Mouse (Mus musculus): ENCODE measurements around the gene Vps33b. TPM values are rescaled to one million over a fixed set of nuclear protein-coding genes. Genes with fewer than 3 reads are reported as not detected.

Vps33b gene
- polyA plus RNA-seq, 1 experiment from 2014 or later = 15.5 TPM

GRCm38 (mm10) chr7:80281646-80282045 lies 12.2 kb downstream of the Vps33b start:
- Histone ChIP-seq H3K4me3 (ENCODE audit: low read length) (no peak overlapping the region), H3K4me2 (replicated peaks; ENCODE audit: low read depth, low read length) (no peak overlapping the region), H3K36me3 (ENCODE audit: control insufficient read depth, insufficient read depth, low read length) (peaks cover 64% of the 10 kb centered on the region), H3K9ac (ENCODE audit: low read depth, low read length) (no peak overlapping the region), H3K9me3 (ENCODE audit: control insufficient read depth, low read length) (no peaks in the 10 kb centered on the region), H3K27ac (ENCODE audit: low read depth, low read length) (no peak overlapping the region), H3K27me3 (ENCODE audit: control insufficient read depth, insufficient read depth, low read length) (no peaks in the 10 kb centered on the region), H3K4me1 (ENCODE audit: control insufficient read depth, insufficient read depth, low read length) (no peaks in the 10 kb centered on the region)
- ATAC-seq (ENCODE audit: low FRiP score, low TSS enrichment) = no peak
- 92% methylated on average over 3 of the region's 3 CpGs for WGBS

DNA sequence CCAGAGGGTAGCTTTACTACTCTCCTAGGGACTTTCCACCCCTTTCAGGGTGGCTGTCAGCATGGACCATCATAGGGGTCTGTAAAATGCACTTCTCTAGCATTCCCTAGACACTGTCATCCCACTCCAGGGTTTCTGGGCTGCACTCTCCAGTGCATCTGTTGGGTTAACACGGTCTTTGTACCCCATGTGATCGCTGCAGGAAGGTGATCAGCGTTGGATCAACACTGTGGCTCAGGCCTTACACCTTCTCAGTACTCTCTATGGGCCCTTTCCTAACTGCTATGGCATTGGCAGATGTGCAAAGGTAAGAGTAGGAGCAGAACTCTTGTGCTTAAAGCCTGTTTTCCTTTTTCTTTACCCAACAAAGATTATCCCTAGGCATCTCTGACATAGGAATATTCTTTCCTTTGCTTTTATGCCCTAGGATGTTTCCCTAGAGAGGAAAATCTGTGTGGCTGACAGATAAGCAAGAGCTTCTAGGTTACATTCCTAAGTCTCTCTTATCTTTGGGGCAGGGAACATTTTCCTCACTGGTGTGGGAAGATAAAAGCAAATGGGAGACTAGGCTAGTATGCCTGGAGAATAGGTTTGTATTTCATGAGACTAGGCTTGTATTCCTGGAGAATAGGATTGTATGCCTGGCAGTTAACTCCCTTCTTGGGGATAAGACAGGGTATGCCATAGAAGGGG lies 13.9 kb downstream of the Vps33b start:
- Histone ChIP-seq H3K36me3 (ENCODE audit: control insufficient read depth, insufficient read depth, low read length) (peaks cover 67% of the 10 kb centered on the region), H3K4me1 (ENCODE audit: control insufficient read depth, insufficient read depth, low read length) (no peaks in the 10 kb centered on the region), H3K27me3 (ENCODE audit: control insufficient read depth, insufficient read depth, low read length) (no peaks in the 10 kb centered on the region), H3K4me2 (replicated peaks; ENCODE audit: low read depth, low read length) (no peak overlapping the region), H3K27ac (ENCODE audit: low read depth, low read length) (no peak overlapping the region), H3K4me3 (ENCODE audit: low read length) (no peak overlapping the region), H3K9me3 (ENCODE audit: control insufficient read depth, low read length) (no peaks in the 10 kb centered on the region), H3K9ac (ENCODE audit: low read depth, low read length) (no peak overlapping the region)
- WGBS = 88% methylated on average over 3 of the region's 3 CpGs
- no peak for ATAC-seq (ENCODE audit: low FRiP score, low TSS enrichment)

DNA sequence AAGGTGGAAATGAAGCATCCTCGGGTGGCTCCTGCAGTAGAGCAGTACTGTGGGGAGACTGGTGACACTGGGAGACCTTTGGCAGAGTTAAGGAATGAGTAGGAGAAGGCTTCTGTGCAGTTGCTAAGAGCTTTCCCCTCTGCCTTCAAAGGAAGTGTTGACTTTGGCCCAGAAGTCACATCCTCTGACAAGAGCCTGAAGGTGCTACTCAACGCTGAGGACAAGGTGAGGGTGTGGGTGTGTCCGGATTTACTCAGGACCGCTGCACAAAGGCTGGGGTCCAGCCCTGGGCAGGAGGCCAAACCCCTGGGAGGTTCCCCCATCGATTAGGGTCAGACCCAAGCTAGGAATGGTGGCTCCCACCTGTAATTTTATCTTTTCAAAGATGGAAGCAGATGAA lies 14.9 kb downstream of the Vps33b start:
- no peak for ATAC-seq (ENCODE audit: low FRiP score, low TSS enrichment)
- Histone ChIP-seq H3K9me3 (ENCODE audit: control insufficient read depth, low read length) (no peaks in the 10 kb centered on the region), H3K4me2 (replicated peaks; ENCODE audit: low read depth, low read length) (no peak overlapping the region), H3K4me3 (ENCODE audit: low read length) (no peak overlapping the region), H3K36me3 (ENCODE audit: control insufficient read depth, insufficient read depth, low read length) (peaks cover 61% of the 10 kb centered on the region), H3K27me3 (ENCODE audit: control insufficient read depth, insufficient read depth, low read length) (no peaks in the 10 kb centered on the region), H3K27ac (ENCODE audit: low read depth, low read length) (no peak overlapping the region), H3K9ac (ENCODE audit: low read depth, low read length) (no peak overlapping the region), H3K4me1 (ENCODE audit: control insufficient read depth, insufficient read depth, low read length) (no peaks in the 10 kb centered on the region)
- WGBS = 86% methylated on average over 5 of the region's 5 CpGs

DNA sequence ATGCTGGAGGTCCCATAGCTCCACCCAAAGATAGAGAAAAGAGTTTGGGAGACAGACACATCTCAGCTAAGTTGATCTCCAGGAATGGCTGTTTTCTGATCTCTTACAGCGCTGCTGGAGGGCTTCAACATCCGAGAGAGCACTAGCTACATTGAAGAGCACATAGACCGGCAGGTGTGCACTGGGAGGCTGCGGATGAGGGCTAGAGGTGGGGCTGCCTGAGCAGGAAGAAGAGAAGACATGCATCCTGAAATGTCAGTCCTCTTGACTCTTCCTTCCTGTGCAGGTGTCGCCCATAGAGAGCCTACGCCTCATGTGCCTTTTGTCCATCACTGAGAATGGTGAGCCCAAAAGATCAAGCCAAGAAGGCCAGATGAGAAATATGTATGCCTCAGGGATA lies 16.3 kb downstream of the Vps33b start:
- WGBS = 93% methylated on average over 6 of the region's 6 CpGs
- Histone ChIP-seq H3K4me2 (replicated peaks; ENCODE audit: low read depth, low read length) (no peak overlapping the region), H3K9ac (ENCODE audit: low read depth, low read length) (no peak overlapping the region), H3K36me3 (ENCODE audit: control insufficient read depth, insufficient read depth, low read length) (peaks cover 57% of the 10 kb centered on the region), H3K4me1 (ENCODE audit: control insufficient read depth, insufficient read depth, low read length) (no peaks in the 10 kb centered on the region), H3K27me3 (ENCODE audit: control insufficient read depth, insufficient read depth, low read length) (no peaks in the 10 kb centered on the region), H3K4me3 (ENCODE audit: low read length) (no peak overlapping the region), H3K27ac (ENCODE audit: low read depth, low read length) (no peak overlapping the region), H3K9me3 (ENCODE audit: control insufficient read depth, low read length) (no peaks in the 10 kb centered on the region)
- ATAC-seq (ENCODE audit: low FRiP score, low TSS enrichment) = no peak

GRCm38 (mm10) chr7:80287736-80288135 lies 18.3 kb downstream of the Vps33b start:
- Histone ChIP-seq H3K4me2 (replicated peaks; ENCODE audit: low read depth, low read length) (no peak overlapping the region), H3K9ac (ENCODE audit: low read depth, low read length) (no peak overlapping the region), H3K27me3 (ENCODE audit: control insufficient read depth, insufficient read depth, low read length) (no peaks in the 10 kb centered on the region), H3K9me3 (ENCODE audit: control insufficient read depth, low read length) (no peaks in the 10 kb centered on the region), H3K4me1 (ENCODE audit: control insufficient read depth, insufficient read depth, low read length) (no peaks in the 10 kb centered on the region), H3K36me3 (ENCODE audit: control insufficient read depth, insufficient read depth, low read length) (peaks cover 57% of the 10 kb centered on the region), H3K27ac (ENCODE audit: low read depth, low read length) (no peak overlapping the region), H3K4me3 (ENCODE audit: low read length) (no peak overlapping the region)
- WGBS = 80% methylated on average over 10 of the region's 10 CpGs
- ATAC-seq (ENCODE audit: low FRiP score, low TSS enrichment) = no peak

DNA sequence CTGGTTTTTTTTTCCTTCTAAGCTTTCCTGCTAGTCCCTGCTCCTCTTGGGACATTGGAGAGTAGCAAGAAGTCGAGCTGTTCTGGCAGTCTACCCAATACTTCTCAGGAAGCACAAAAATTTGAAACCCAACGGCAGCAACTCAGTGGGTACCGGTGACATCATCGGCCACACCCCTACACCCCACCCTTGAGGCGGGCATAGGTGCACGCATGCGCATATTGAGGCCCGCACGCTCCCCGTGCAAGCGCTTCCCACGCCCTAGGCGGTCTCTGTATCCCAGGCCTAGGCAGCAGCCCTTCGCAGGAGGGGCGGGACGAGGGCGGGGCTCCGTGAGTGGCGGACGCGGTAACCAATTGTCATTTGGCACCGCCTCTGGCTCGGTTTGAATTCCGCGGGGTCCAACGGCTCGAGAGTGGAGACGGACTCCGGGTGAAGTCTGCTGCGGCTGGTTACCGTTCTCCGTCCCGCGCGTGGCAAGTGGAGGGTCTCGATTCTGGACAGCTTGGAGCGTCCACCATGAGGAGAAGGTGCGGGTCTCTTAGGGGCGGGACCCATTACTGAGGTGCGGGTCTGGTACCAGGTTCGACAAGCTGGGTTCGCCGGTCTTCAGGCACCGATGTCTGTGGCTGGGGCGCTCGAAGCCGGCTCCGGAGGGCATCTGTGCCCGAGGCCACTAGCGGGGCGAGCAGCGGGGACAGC lies 24.8 kb downstream of the Vps33b start, which contains the start of gene Prc1:
Gene Prc1, plus strand, starts transcription at position 389 of the 702 bp plus-strand sequence.
- Histone ChIP-seq H3K27me3 (ENCODE audit: control insufficient read depth, insufficient read depth, low read length) (no peaks in the 10 kb centered on the region), H3K9me3 (ENCODE audit: control insufficient read depth, low read length) (no peaks in the 10 kb centered on the region), H3K4me1 (ENCODE audit: control insufficient read depth, insufficient read depth, low read length) (peaks cover 7% of the 10 kb centered on the region; the same call in 1 of the 2 replicates), H3K9ac (ENCODE audit: low read depth, low read length) (peak within 1 kb of the TSS; percentile 77), H3K27ac (ENCODE audit: low read depth, low read length) (peak within 1 kb of the TSS; percentile 76), H3K4me2 (replicated peaks; ENCODE audit: low read depth, low read length) (peak within 1 kb of the TSS; percentile 48), H3K4me3 (ENCODE audit: low read length) (peak within 1 kb of the TSS; percentile 95), H3K36me3 (ENCODE audit: control insufficient read depth, insufficient read depth, low read length) (peaks cover 12% of the 10 kb centered on the region)
- WGBS = under 1% methylated on average over 52 of the region's 52 CpGs
- peak; percentile 100 for ATAC-seq (ENCODE audit: low FRiP score, low TSS enrichment)

GRCm38 (mm10) chr7:80294764-80295648 lies 25.6 kb downstream of the Vps33b start:
- Histone ChIP-seq H3K9me3 (ENCODE audit: control insufficient read depth, low read length) (no peaks in the 10 kb centered on the region), H3K36me3 (ENCODE audit: control insufficient read depth, insufficient read depth, low read length) (peaks cover 14% of the 10 kb centered on the region), H3K4me2 (replicated peaks; ENCODE audit: low read depth, low read length) (peak overlapping the region; percentile 48), H3K9ac (ENCODE audit: low read depth, low read length) (peak overlapping the region; percentile 77), H3K27ac (ENCODE audit: low read depth, low read length) (peak overlapping the region; percentile 76), H3K27me3 (ENCODE audit: control insufficient read depth, insufficient read depth, low read length) (no peaks in the 10 kb centered on the region), H3K4me3 (ENCODE audit: low read length) (peak overlapping the region; percentile 95), H3K4me1 (ENCODE audit: control insufficient read depth, insufficient read depth, low read length) (peaks cover 7% of the 10 kb centered on the region; the same call in 1 of the 2 replicates)
- 9% methylated on average over 37 of the region's 37 CpGs for WGBS
- ATAC-seq (ENCODE audit: low FRiP score, low TSS enrichment) = peak; percentile 61; the same call in 1 of the 2 replicates

DNA sequence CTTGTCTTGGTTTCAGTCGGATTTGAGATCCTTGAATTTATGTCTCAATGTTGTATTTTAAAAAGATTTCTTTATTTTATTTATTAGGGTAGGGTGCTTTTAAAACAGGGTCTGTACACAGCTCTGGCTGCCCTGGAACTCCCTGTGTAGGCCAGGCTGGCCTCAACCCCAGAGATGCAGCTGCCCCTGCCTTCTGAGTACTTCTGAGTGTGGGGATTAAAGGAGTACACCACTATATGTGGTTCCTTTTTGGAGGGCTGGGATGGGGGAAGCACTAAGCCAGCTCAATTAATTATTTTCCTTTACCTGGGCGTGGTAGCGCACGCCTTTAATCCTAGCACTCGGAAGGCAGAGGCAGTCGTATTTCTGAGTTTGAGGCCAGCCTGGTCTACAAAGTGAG lies 27.0 kb downstream of the Vps33b start:
- 94% methylated on average over 6 of the region's 6 CpGs for WGBS
- Histone ChIP-seq H3K4me3 (ENCODE audit: low read length) (no peak overlapping the region), H3K4me2 (replicated peaks; ENCODE audit: low read depth, low read length) (no peak overlapping the region), H3K4me1 (ENCODE audit: control insufficient read depth, insufficient read depth, low read length) (peaks cover 7% of the 10 kb centered on the region; the same call in 1 of the 2 replicates), H3K9me3 (ENCODE audit: control insufficient read depth, low read length) (no peaks in the 10 kb centered on the region), H3K27ac (ENCODE audit: low read depth, low read length) (no peak overlapping the region), H3K9ac (ENCODE audit: low read depth, low read length) (no peak overlapping the region), H3K27me3 (ENCODE audit: control insufficient read depth, insufficient read depth, low read length) (no peaks in the 10 kb centered on the region), H3K36me3 (ENCODE audit: control insufficient read depth, insufficient read depth, low read length) (peaks cover 18% of the 10 kb centered on the region)
- ATAC-seq (ENCODE audit: low FRiP score, low TSS enrichment) = no peak
